Mouse (Mus musculus) thymus, postnatal 25 days (tissue): ENCODE data around the gene Cirbp.

Experiments
- DNase-seq: peaks from one replicate; pipeline ENCODE4 v3.0.0; 2022

Cirbp gene

DNA sequence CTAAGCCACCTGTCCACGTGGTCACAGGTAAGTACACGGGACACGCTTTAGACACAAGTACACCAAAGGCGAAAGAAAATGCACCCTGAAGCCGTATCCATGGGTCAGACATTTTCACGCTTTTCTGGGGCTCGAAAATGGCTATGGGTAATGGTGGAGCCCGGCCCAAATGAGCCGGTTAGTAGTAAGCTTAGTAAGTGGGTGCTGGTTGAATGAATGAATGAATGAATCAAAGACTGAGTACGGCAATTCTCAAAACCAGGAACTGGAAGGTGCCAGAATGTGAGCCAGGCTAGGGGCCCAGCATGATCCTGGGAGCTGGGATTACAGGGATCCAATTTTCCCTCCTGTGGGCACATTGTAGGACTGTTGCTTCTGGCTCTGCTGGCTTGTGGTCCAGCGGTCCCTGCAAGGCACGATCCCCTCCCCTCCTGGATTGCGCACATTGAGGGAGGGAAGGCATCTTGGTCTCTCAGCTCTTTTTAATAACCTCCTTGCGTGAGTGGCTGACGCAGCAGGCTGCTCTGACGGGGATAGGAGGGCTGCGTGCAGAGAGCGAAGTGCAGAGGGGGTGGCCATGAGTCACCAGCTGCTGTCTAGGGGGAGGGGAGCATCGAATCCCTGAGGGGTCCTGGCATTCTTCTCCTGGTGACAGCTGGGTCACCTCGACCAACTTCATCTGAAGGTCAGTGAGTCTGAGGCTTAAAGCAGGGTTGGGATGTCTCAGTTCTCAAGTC is at the start of gene Cirbp:
Gene Cirbp (plus strand): TSS at position 594 of the 737 bp plus-strand sequence.
- peak; percentile 14 for DNase-seq

DNA sequence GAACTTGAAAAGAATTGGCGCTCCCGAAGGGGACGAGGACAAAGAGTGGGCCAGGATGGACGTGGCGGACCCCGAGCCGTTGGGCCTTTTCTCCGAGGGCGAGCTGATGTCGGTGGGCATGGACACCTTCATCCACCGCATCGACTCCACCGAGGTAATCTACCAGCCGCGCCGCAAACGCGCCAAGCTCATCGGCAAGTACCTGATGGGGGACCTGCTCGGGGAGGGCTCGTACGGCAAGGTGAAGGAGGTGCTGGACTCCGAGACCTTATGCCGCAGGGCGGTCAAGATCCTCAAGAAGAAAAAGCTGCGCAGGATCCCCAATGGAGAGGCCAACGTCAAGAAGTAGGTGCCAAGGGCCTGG is 49.2 kb upstream of the Cirbp start:
- peak; percentile 39 for DNase-seq

DNA sequence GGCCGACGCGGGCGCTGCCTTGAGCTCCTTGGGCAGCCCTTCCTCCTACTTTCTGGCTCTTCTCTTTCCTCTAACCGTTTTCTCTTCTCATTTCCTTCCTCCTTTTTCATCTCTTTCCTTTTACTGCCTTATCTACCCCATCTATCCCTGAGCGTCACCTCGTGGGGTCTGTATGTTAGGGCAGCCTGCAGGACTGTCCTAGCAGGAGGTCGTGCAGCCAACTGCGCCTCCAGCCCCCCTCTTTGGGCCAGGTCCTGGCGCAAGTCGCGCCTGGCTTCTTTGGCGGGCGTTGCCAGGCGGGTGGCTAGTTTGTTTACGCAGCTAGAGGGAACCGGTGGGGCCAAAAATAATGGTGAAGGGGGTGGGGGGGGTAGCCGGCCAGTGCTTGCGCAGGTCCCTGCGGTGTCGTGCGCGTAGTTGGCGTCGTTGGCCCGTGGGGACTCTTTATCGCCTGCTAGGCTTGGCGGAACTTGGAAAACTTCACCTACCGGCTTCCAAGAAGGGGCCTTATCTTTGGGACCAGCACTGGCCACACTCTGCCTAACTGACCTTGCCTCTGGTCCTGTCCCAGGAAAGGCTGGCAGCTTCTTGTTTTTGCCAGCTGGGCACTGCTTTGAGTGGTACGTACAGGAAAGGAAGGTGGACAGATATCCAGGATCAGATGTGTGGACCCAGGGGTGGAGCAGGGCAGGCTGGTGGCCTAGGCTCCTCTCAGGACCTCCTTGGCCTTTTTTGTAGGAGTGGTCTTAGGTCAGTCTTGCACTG is 48.7 kb upstream of the Cirbp start:
- no peak for DNase-seq

DNA sequence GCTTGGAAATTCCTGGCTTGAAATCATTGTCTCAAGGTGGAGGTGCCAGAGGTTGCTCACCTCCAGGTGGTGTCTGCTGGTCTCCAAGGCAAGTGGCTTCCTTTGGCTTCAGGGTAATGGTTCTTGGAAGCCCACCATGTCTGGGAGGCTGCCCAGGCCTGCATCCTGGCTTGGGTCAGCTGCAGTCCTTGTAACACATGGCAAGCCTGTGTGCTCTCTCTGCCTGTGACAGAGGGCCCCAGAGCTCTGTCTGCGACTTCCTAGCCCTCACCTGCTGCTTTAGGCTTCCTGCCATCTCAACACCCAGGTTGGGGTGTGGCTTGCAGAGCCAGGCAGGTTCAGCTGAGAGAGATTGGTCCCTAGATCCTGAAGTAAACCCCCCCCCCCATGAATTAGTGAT is 48.0 kb upstream of the Cirbp start:
- DNase-seq, result peak; percentile 29

DNA sequence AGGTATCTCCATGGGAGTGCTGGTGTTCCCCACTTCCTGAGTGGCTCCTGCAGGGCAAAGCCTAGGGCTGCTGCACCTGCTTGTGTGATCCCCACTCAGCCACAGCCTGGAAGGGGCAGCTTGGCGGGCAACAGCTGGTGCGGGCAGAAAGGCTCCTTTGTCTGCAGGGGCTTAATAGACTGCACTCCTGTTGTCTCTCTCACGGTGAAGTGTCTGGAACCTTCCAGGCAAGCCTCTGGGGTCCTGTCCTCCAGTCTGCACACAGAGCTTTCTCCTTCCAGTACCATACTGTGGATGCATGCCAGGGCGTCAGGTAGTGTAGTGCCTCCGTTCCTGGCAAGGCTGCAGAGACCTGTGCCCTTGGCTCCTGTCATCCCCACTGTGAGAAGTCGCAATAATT is 47.2 kb upstream of the Cirbp start:
- no peak for DNase-seq

DNA sequence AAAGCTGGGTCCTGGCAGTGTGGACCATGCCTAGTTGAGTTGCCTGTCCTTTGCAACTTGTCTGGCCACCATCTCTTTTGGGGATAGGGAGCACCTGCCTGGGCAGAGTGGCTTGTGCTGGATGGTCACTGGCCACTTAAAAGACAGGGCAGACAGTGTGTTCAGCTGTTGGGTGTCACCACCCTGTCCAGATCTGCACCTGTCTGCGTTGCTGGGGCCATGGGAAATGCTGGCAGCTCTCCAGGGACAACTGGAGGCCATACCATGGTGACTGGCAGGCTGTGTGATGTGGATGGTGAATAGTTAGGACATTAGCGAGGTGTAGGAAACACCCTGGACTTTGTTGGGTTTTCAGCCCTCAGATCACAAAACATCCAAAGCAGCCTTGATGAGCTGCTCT is 45.6 kb upstream of the Cirbp start:
- no peak for DNase-seq

DNA sequence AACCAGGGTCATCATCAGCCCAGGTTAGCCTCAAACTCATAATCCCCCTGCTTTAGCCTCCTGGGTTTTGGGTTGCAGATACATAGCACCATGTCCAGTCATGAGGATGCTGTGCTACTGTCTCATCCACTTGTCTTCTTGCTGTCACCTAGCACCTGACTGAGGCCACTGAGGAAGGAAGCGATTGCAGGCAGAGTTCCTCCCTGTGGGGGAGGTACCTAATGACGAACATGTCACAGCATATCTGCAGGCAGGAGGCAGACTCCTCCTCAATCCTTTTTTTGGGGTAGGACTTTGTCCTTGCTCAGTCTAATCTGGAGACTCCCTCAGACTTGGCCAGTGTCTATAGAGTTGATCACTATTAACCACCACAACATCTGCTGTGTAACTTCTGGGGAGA is 44.1 kb upstream of the Cirbp start:
- no peak for DNase-seq

DNA sequence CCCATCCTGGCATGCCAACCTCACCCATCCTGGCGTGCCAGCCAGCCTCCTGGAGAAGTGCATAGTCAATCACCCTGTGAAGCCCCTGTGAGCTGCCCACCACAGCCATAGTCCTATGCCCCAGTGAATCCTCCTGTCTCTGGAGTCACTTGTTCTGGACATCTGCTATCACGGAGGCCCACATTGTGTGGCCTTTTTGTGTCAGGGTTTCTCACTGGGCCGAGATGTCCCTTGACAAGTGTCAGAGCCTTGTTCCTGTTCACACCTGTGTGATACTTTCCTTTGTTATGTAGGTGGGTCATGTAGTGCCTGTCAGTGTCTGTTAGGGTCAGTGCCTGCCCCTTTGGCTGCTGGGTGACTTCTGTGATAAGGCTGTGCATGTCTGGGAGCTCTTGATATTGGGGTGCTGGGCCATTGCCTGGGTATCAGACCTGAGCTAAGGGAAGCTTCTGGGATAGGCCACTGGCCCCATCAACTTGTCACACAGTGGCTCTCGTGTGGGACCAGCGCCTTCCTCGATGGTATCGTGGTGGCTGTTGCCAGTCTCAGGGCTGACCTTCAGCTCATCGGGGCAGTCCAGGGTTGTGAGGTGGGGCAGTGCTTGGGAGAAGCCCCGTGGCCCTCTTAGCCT is 41.7 kb upstream of the Cirbp start:
- no peak for DNase-seq

DNA sequence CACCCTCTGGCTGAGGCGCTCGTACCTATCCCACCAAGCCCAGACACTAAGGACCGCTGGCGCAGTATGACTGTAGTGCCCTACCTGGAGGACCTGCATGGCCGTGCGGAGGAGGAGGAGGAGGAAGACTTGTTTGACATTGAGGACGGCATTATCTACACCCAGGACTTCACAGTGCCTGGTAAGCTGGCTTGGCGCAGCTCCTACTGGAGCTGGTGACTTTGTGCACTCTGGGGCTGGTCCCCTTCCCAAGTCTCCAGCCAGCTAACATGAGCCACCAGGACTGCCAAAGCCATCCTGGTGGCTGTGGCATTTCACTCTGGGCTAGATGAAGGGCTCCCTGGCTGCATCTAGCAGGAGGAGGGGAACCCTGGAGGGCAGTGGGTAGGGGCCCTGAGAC is 37.9 kb upstream of the Cirbp start:
- DNase-seq, result no peak

DNA sequence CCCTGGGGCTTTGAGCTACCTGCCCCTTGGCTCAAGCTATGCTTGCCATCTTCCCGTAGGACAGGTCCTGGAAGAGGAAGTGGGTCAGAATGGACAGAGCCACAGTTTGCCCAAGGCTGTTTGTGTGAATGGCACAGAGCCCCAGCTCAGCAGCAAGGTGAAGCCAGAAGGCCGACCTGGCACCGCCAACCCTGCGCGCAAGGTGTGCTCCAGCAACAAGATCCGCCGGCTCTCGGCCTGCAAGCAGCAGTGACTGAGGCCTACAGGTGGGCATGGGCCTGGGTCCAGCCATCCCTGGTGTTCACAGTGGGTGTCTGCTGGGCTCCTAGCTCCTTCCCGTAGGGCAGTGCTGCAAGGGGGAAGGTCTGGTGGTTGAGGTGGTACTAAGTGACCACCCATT is 35.9 kb upstream of the Cirbp start:
- no peak for DNase-seq

DNA sequence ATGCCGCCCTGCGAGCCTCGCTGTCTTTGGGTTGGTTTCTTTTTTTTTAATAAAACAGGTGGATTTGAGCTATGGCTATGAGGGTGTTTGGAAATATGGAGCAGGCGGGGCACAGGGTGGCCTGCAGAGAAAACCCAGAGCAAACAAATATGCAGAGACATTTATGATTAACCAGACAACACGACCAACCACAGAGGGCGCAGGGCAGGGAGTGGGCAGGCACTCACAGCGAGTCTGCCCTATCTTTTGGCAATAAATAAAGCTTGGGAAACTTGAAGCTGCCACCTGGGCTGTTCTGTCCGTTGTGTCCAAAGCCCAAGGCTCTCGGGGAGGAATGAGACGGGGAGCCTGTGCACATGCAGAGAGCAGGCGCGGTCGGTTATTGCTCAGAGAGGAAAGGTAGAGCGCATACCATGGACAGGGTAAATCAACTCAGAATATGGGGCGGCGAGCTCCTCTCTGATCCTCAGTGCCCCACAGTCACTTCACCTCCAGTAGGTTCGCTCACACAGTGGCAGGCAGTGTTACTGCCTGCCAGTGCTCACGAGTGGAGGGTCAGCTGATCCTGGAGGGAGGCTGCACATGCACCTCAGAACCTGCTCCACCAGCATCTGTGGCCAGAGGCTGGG is 35.3 kb upstream of the Cirbp start:
- no peak for DNase-seq

DNA sequence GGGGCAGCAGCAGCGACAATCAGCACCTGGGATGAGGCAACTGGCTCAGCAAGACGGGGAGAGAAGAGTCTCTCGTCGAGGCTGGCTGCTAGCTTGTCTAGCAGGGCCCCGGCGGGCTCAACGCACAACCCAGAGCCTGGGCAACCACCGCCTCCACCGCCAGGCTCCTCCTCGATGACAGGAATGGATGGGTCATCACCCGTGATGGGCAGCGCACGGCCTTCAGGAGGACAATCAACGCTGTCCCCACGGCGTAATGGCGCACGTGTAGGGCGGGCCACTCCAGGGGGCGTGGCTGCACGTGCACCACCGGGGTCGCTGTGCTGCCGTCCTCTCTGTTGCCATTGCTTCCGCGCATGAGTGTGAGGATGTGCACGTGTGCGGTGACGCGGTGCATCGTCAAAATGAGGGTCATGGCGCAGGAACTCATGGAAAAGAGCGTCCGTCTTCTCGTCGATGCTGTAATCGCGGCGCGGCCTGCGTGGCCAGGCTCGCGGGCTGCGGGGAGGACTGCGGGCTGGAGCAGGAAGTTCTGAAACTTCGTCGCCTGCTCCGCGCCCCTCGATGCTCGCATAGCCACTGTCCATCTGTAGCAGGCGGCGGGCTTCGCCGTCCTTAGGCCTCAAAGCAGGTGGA is 34.4 kb upstream of the Cirbp start:
- no peak for DNase-seq

DNA sequence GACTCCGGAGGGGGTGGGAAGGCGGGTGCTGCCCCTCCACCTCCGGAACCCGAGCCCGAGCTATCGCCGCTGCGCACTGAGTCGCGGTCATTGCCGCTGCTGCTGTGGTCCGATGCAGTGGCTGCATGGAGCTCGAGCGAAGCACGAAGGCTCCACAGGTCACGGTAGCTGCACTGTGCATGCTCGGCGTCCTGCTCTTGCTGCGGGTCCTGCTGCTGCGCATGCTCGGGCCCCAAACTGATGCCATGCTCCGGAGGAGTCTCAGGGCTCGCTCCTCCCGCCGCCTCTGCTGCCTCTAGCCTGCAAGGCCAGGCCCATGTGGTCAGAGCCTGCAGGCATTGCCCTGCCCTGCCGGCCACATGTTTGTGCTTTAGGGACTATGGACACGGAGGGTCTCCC is 33.8 kb upstream of the Cirbp start:
- no peak for DNase-seq

DNA sequence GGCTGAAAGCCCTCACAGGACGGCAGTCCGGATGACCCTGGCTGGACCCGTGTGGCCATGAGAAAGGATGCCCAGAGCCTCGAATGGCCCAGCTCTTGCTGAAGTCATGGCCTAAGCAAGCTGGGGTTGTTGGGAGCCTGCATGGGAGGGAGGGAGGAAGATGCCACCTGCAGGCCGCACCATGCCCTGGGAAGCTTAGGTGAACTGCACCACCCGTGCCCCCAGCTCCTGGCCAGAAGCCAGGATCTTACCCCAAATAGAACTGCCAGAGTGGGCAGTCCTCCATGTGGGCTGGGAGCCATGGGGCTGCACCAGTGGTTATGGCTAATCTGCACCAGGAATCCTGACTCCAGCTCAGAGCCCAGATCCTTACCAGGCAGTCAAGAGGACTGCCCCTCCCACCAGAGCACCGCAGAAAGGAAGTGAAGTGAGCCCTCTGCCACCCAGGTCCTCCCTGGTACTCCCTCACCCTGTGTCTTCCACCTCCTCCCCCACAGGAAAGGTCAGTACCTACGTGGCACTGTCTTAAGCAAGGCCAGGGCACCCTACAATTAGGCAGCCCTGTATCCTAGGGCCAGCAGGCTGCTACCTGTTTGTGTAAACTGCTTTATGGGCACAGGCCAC is 32.4 kb upstream of the Cirbp start:
- DNase-seq, result peak; percentile 41

DNA sequence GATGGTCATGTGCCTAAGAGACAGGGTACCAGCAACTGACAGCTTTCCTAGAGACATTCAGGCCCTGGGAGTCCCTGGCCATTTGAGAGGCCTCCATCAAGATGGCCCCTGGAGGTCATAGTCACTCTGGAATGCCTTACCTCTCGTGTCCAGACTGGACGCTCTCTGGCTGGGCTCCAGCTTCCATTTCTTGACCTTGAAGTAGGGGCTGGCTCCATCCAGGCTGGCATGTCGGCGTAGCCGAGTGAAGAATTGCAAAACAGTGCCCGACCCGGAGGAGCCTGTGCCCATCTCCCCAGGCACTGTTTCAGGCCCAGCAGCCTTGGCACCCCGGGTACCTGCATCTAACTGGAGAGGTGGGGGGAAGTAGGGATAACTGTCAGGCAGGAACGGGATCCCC is 31.4 kb upstream of the Cirbp start:
- no peak for DNase-seq

DNA sequence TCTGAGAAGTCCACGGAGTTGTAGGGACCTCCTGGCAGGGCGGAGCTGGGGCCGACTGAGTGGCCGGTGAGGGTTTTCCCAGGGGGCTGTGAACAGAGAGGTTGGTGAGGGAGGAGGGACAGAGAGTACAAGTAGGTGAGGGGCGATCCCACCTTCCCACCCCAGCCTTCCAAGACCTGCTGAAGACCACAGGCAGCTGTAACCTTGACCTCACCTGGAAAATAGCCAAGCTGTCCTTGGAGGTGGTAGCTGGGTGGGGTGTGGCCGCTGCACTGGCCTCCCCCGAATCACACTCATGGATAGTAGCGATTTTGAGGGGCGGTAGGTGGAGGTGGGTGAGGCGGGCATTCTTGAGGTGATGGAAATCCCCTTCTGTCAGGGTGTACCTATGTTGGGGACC is 30.6 kb upstream of the Cirbp start:
- no peak for DNase-seq

DNA sequence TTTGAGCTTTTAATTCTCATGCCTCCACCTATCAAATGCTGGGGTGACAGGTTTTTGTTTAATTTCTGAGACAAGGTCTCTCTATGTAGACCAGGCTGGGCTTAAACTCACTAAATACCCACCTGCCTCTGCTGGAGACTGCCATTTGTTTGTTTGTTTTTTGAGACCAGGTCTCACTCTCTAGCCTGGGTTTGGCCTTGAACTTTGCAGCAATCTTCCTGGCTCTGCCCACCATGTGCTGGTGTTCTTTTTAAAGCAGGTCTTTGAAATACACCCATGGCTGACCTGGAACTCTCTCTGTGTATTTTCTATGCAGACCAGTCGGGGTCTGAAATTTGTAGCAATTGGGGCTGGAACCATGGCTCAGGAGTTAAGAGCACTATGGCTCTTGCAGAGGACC is 30.1 kb upstream of the Cirbp start:
- DNase-seq, result no peak

DNA sequence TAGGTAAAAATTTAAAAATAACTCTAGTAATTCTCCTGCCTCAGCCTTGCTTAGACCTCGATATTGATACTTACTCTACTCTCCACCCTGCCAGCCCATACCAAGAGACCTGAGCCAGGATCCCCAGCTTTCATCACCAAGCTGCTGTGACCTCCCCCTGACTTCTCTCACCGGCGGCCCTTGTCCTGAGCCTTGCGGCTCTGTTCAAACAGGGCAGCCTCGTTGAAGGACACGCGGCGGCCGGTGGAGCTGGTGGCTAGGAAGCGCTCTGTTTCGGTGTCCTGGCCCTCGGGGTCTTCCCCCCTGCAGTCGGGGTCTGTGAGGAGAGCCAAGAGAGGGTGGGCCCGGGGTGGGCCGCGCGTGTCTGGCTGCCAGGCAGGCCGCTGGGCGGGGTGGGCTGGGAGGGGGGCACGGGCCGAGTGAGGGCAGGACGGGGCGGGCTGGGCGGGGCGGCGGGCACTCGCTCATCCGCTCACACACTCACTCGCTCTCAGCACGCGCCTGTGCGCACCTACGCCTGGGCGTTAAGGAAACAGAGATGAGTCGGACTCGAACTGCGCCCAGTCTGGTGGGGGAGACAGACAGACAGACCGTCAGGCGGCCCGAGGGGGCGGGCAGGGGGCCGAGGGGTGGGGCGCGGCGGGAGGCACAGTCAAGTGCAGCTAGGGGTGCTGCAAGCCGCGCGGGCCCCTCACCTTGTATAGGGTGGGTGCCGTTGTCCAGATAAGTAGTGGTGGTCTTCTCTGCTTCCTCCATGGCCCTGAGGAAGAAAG is 29.4 kb upstream of the Cirbp start:
- no peak for DNase-seq

DNA sequence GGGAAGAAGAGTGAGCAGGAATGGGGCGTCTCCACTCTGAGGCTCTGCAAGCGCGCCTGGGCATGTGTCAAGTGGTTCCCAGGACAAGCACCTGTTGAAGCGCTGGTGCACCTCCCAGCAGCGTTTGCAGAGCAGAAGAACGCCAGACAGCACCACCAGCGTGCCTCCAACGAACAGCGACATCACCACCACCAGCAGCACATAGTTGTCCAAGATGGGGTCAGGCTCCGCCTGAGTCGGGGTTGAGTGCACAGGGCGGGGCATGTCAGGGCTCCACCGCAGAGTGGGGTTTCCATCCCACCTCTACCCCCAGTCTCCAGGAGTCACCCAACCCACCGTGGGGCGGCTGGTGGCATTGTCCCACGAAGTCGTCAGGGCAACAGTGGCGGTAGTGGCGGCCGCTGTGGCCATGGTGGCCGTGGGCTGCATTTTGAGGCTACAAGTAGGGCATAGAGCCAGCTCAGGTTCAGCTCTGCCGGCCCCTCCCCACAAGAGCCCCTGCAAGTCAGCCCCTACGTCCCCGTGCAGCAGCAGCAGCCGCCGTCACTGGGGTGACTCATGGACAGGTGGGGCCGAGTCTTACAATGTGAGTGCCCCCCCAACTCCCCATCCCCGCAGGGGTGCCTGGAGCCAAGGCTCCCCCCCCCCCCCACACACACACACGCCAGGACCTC is 28.7 kb upstream of the Cirbp start:
- peak; percentile 30 for DNase-seq

DNA sequence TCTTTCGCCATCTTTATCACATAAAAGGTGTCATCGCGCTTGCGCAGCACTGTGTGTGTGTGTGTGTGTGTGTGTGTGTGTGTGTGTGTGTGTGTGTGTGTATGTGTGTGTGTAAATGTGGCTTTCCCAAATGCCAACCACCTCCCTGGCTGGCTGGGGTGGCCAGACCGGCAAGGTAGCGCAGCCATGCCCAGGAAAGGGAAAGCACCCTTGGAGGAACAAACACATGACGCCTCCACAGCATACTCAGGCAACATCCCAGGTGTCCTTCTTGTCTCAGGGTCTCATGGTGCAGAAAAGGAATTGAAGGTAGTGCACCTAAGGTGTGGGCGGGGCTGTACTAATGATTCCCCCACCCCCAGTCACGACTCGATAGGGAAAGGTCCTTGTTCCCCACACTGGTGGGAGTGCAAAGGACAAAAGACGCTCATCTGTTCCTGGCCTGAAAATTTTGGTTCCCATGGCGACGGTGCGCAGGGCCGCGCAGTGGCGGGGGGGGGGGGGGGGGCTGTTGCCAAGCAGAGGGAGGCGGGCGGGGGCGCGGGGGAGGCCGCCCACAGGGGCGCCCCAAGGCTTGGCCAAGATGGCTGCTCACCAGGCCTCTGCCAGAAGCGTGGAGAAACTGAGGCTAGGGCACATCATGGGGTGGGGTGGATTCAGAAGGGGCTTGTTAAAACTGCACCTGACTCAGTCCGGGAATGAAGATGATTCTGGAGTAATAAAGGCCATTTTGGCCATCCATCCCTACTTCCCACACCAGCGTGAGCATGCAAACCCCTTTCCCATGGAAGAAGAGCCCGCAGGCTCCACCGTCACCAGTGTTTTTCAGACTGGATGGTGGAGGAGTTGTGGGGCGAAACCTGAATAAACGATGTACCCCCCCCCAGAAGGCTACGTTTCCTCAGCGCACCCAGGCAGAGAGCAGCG is 27.9 kb upstream of the Cirbp start:
- DNase-seq, result peak; percentile 31
